Mouse (Mus musculus): ENCODE data around the gene Akap6.

DNA sequence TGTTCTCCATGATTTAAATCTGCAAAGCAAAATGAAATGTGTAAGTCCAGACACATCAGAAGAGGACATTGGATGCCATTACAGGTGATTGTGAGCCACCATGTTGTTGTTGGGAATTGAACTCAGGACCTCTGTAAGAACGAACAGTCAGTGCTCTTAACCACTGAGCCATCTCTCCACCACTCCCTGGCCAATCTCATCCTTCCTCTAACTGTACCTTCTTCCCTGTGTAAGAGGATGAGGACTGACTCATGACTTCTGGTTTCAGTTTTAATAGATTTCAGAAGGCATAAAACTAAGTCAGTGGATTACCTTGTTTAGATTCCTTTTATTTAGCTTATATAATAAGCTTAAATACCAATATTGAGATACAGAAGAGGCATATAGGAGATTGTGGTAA, 38.0 kb downstream of the Akap6 start:
- TF ChIP-seq POLR2A (IDR thresholded peaks at IDR 0.05; ENCODE audit: borderline replicate concordance, insufficient read depth, low read length) (no peak), CTCF (IDR thresholded peaks at IDR 0.05; ENCODE audit: borderline replicate concordance, insufficient read depth, low read depth, low read length) (no peak)
